Mouse (Mus musculus) heart, embryonic 13.5 days (tissue): ENCODE data around the gene Bmi1. TPM values are rescaled to one million over a fixed set of nuclear protein-coding genes. Genes with fewer than 3 reads are reported as not detected.

Source experiments
- ATAC-seq: fragments of 200-750 bp; cut with Nextera tagmentation; 2 replicates; pipeline ENCODE4 v1.8.0; 2017; ENCODE audit warnings: moderate TSS enrichment; ENCODE audit not compliant: insufficient number of reproducible peaks, low FRiP score, low TSS enrichment; ENCODE audit errors: extremely low read depth
- H3K27ac ChIP-seq: fragments of 300-500 bp; sonication (generic); replicated peaks from 2 replicates; pipeline ENCODE4 v1.5.1; 2015; ENCODE audit warnings: moderate library complexity, mild to moderate bottlenecking, inconsistent platforms
- H3K27me3 ChIP-seq: fragments of 300-500 bp; sonication (generic); replicated peaks from 2 replicates; pipeline ENCODE4 v1.6.1; 2015; ENCODE audit warnings: mild to moderate bottlenecking, inconsistent platforms
- H3K36me3 ChIP-seq: fragments of 300-500 bp; sonication (generic); 2 replicates; pipeline ENCODE4 v1.6.1; 2015; ENCODE audit warnings: mild to moderate bottlenecking, inconsistent platforms
- H3K4me1 ChIP-seq: fragments of 300-500 bp; sonication (generic); 2 replicates; pipeline ENCODE4 v1.6.1; 2015; ENCODE audit warnings: inconsistent platforms
- H3K4me2 ChIP-seq: fragments of 300-500 bp; sonication (generic); 2 replicates; pipeline ENCODE4 v1.6.1; 2015; ENCODE audit warnings: inconsistent platforms, mild to moderate bottlenecking, moderate library complexity
- H3K4me3 ChIP-seq: fragments of 300-500 bp; sonication (generic); 2 replicates; pipeline ENCODE4 v1.5.1; 2015; ENCODE audit warnings: moderate library complexity, mild to moderate bottlenecking, inconsistent platforms
- H3K9ac ChIP-seq: fragments of 300-500 bp; sonication (generic); 2 replicates; pipeline ENCODE4 v1.6.1; 2015; ENCODE audit warnings: inconsistent platforms, mild to moderate bottlenecking, moderate library complexity
- H3K9me3 ChIP-seq: fragments of 300-500 bp; sonication (generic); 2 replicates; pipeline ENCODE4 v1.6.1; 2016; ENCODE audit warnings: inconsistent platforms
- WGBS: fragments of 180-500 bp; shearing (Covaris S2); methylation state at CpG from one replicate; pipeline ENCODE4 v1.1.7; 2015; ENCODE audit warnings: mixed read lengths; 5-methylcytosine and 5-hydroxymethylcytosine counted together
- polyA plus RNA-seq: library from polyadenylated mRNA; unstranded; fragments of >200 nt; fragmentation: Nextera tagmentation; extraction: Ambion mirVana; gene quantifications from 2 replicates; pipeline ENCODE4 v1.2.1, GENCODE M21; 2015

Gene Bmi1
- polyA plus RNA-seq, 1 experiment from 2014 or later = 12.8 TPM

DNA sequence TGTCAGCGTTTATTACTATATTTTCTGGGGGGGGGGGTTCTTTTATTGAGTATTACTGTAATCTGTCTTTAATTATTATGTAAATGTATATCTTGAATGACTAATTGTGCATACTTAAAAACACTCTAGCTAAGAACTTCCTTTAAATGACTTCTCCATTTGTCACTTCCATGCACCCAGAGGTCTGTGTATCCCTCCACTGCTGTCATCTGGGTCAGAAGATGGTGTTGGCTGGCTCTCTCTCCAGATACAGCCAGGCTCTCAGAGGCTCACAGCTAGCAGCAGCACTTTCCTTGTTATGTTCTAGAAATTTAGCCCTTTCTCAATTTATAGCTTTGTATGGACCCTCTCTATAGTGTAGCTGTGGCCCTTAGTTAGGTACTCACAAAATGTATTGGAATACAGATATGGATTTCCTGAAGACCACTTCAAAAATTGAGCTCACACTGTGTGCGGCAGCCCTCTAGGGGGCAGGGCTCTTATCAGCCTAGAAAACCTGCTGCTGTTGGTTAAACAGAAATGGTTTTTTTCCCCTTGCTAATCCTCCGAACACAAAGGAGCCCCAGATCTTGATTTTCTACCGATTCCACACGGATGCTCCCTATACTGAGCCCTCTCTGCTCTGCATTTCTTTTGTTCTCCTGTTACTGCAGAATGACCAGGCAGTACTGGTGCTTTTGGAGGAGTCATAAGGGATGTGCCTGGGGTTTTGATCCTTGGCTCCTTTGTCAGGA, 57.7 kb downstream of the Bmi1 start:
- no peaks in the 10 kb centered on the region for H3K27me3 ChIP-seq
- no peaks in the 10 kb centered on the region for H3K9me3 ChIP-seq
- 26% methylated on average over 5 of the region's 5 CpGs for WGBS
- H3K4me2 ChIP-seq = no peak overlapping the region
- H3K9ac ChIP-seq = no peak overlapping the region
- no peaks in the 10 kb centered on the region for H3K36me3 ChIP-seq
- no peak overlapping the region for H3K27ac ChIP-seq
- H3K4me3 ChIP-seq = no peak overlapping the region
- ATAC-seq = no peak
- H3K4me1 ChIP-seq = 0 out of 2 replicates have a peak, but pooled peaks cover 4% of the 10 kb centered on the region

Other genes starting within 250 kb of the Bmi1 start
- 164 and 184 TPM in 2 replicates for gene Commd3, start 4.6 kb upstream of the Bmi1 start, polyA plus RNA-seq
- 0.17 TPM in 1 of 2 replicates, not detected in the other for gene Spag6, start 17.0 kb downstream of the Bmi1 start, polyA plus RNA-seq